Mouse (Mus musculus) liver, embryonic 12.5 days (tissue): ENCODE results near the gene Ccp110. TPM values are rescaled to one million over a fixed set of nuclear protein-coding genes. Genes with fewer than 3 reads are reported as not detected.
A peak's percentile ranks its signal among the peaks of the same experiment; 100 is the strongest.

Experiments used
- ATAC-seq: fragments of 200-750 bp; cut with Nextera tagmentation; 2 replicates; pipeline ENCODE4 v1.8.0; 2017; ENCODE audit warnings: moderate number of reproducible peaks, mild to moderate bottlenecking, moderate library complexity
- H3K27ac ChIP-seq: fragments of 300-500 bp; sonication (generic); 2 replicates; pipeline ENCODE4 v1.5.1; 2016; ENCODE audit warnings: mild to moderate bottlenecking
- H3K27me3 ChIP-seq: fragments of 300-500 bp; sonication (generic); replicated peaks from 2 replicates; pipeline ENCODE4 v1.6.1; 2016; ENCODE audit warnings: mild to moderate bottlenecking, moderate library complexity
- H3K36me3 ChIP-seq: fragments of 300-500 bp; sonication (generic); 2 replicates; pipeline ENCODE4 v1.6.1; 2016; ENCODE audit warnings: mild to moderate bottlenecking, moderate library complexity
- H3K4me1 ChIP-seq: fragments of 300-500 bp; sonication (generic); 2 replicates; pipeline ENCODE4 v1.6.1; 2016
- H3K4me2 ChIP-seq: fragments of 300-500 bp; sonication (generic); 2 replicates; pipeline ENCODE4 v1.6.1; 2016; ENCODE audit warnings: mild to moderate bottlenecking, moderate library complexity
- H3K4me3 ChIP-seq: fragments of 300-500 bp; sonication (generic); 2 replicates; pipeline ENCODE4 v1.5.1; 2016; ENCODE audit warnings: mild to moderate bottlenecking, moderate library complexity
- H3K9ac ChIP-seq: fragments of 300-500 bp; sonication (generic); 2 replicates; pipeline ENCODE4 v1.6.1; 2016; ENCODE audit warnings: mild to moderate bottlenecking, moderate library complexity
- H3K9me3 ChIP-seq: fragments of 300-500 bp; sonication (generic); replicated peaks from 2 replicates; pipeline ENCODE4 v1.6.1; 2016; ENCODE audit warnings: mild to moderate bottlenecking, moderate library complexity
- WGBS: fragments of 180-500 bp; shearing (Covaris S2); methylation state at CpG from one replicate; pipeline ENCODE4 v1.1.7; 2016; ENCODE audit not compliant: insufficient replicate concordance; 5-methylcytosine and 5-hydroxymethylcytosine counted together
- polyA plus RNA-seq: library from polyadenylated mRNA; unstranded; fragments of >200 nt; fragmentation: Nextera tagmentation; extraction: Ambion mirVana; gene quantifications from 2 replicates; pipeline ENCODE4 v1.2.1, GENCODE M21; 2016

Gene Ccp110
- polyA plus RNA-seq, 1 experiment from 2014 or later = 10.8 TPM

DNA sequence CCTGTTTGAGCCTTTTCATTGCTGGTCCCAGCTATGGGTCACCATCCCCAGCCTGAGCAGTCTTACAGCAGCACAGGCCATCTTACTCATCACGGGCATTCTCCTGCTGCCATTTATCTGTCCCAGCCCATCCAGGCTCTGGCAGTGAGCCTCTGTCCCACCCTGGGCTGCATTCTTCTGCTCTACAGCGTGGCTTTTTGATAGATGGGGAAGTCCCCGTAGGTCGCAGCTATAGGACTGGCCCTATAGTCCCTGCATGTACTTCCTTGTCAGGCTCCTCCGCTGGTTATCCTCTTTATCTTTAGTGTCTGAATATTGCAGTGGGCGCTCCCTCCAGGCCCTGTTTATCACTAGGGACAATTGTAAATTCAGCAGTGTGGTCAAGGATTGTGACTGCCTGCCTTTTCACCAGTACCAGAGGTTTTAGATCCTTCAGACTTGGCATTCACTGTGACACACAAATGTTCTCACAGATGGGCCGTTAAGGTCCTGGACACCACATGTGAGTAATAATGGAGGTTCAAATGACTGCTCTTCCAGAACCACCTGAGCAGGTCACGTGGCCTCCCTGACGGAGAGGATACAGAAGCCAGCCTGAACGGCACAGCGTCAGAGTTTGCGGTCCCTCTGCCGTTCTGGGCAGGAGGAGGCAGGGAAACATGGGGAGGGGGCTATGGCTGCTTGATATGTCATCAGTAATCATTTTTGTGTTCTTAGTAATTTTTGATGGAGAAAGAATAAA is 16.7 kb downstream of the Ccp110 start:
- no peak overlapping the region for H3K27ac ChIP-seq
- H3K9ac ChIP-seq = no peak overlapping the region
- 76% methylated on average over 13 of the region's 13 CpGs for WGBS
- no peaks in the 10 kb centered on the region for H3K9me3 ChIP-seq
- no peak overlapping the region for H3K4me2 ChIP-seq
- no peak for ATAC-seq
- H3K4me3 ChIP-seq = no peak overlapping the region
- peaks cover 89% of the 10 kb centered on the region for H3K36me3 ChIP-seq
- H3K27me3 ChIP-seq = no peaks in the 10 kb centered on the region
- no peaks in the 10 kb centered on the region for H3K4me1 ChIP-seq

GRCm38 (mm10) chr7:118731781-118732180 is 19.4 kb downstream of the Ccp110 start:
- H3K4me1 ChIP-seq = no peaks in the 10 kb centered on the region

GRCm38 (mm10) chr7:118733225-118733624 is 20.9 kb downstream of the Ccp110 start:
- no peak overlapping the region for H3K4me3 ChIP-seq
- H3K9me3 ChIP-seq = no peaks in the 10 kb centered on the region
- WGBS = 89% methylated on average over 13 of the region's 13 CpGs
- H3K36me3 ChIP-seq = peaks cover 61% of the 10 kb centered on the region
- ATAC-seq = no peak
- H3K27ac ChIP-seq = no peak overlapping the region
- no peaks in the 10 kb centered on the region for H3K27me3 ChIP-seq
- no peaks in the 10 kb centered on the region for H3K4me1 ChIP-seq
- no peak overlapping the region for H3K9ac ChIP-seq
- no peak overlapping the region for H3K4me2 ChIP-seq

More at GRCm38 (mm10) chr7:118731781-118732180, 19.4 kb downstream of the Ccp110 start:
- no peaks in the 10 kb centered on the region for H3K9me3 ChIP-seq
- no peak overlapping the region for H3K4me2 ChIP-seq
- no peak overlapping the region for H3K27ac ChIP-seq
- H3K36me3 ChIP-seq = peaks cover 76% of the 10 kb centered on the region
- no peaks in the 10 kb centered on the region for H3K27me3 ChIP-seq
- no peak overlapping the region for H3K9ac ChIP-seq
- ATAC-seq = no peak
- no peak overlapping the region for H3K4me3 ChIP-seq
- WGBS = 84% methylated on average over 3 of the region's 3 CpGs

- Histone ChIP-seq H3K4me1 (peaks cover 37% of the 10 kb centered on the region), H3K9ac (no peak overlapping the region), H3K36me3 (peaks cover 18% of the 10 kb centered on the region), H3K9me3 (no peaks in the 10 kb centered on the region), H3K4me3 (no peak overlapping the region), H3K27ac (no peak overlapping the region), H3K27me3 (no peaks in the 10 kb centered on the region), H3K4me2 (no peak overlapping the region)
- 42% methylated on average over 1 of the region's 1 CpGs for WGBS
- ATAC-seq = no peak
Observed at GRCm38 (mm10) chr7:118738730-118739129, 26.4 kb downstream of the Ccp110 start.

DNA sequence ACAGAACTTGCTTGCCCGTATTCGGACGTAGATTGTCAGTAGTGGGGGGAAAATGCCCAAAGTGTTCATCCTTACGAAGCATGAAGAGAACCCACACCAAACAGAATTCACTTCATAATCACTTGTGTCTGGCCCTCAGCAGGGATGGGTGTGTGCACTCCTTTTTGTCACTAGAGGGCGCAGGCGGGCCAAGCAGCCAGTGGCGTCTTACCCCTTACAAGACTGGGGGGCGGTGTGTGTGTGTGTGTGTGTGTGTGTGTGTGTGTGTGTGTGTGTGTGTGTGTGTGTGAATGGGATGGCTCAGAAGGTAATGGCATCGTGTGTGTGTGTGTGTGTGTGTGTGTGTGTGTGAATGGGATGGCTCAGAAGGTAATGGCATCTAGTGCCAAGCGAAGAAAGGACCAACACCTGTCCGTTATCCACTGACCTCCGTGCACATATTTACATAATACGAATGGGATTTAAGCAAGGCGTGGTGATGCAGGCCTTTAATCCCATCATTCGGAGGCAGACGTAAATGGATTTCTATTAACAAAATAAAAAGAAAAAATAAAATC is 27.7 kb downstream of the Ccp110 start, which contains the start of gene Vps35l:
Vps35l (plus strand) TSS at position 252 of the 557 bp plus-strand sequence.
- peak; percentile 82 for ATAC-seq

GRCm38 (mm10) chr7:118740532-118741338 is 28.4 kb downstream of the Ccp110 start:
- Histone ChIP-seq H3K4me2 (peak overlapping the region; percentile 86), H3K9me3 (no peaks in the 10 kb centered on the region), H3K4me1 (peaks cover 37% of the 10 kb centered on the region), H3K36me3 (peaks cover 20% of the 10 kb centered on the region), H3K4me3 (peak overlapping the region; percentile 81), H3K27ac (peak overlapping the region; percentile 80), H3K9ac (peak overlapping the region; percentile 80), H3K27me3 (no peaks in the 10 kb centered on the region)
- peak; percentile 92 for ATAC-seq
- 2% methylated on average over 41 of the region's 41 CpGs for WGBS

More for the DNA sequence above, 27.7 kb downstream of the Ccp110 start, which contains the start of gene Vps35l:
- Histone ChIP-seq H3K27me3 (no peaks in the 10 kb centered on the region), H3K4me1 (peaks cover 37% of the 10 kb centered on the region), H3K4me2 (peak within 1 kb of the TSS; percentile 86), H3K9ac (peak within 1 kb of the TSS; percentile 80), H3K27ac (peak within 1 kb of the TSS; percentile 80), H3K36me3 (peaks cover 15% of the 10 kb centered on the region), H3K4me3 (peak within 1 kb of the TSS; percentile 81), H3K9me3 (no peaks in the 10 kb centered on the region)
- WGBS = 2% methylated on average over 16 of the region's 16 CpGs

- Histone ChIP-seq H3K9ac (peak overlapping the region; percentile 23; the same call in 1 of the 2 replicates), H3K4me1 (peaks cover 37% of the 10 kb centered on the region), H3K27me3 (no peaks in the 10 kb centered on the region), H3K27ac (0 out of 2 replicates have a peak overlapping the region, but pooled peaks have one; percentile 80), H3K9me3 (no peaks in the 10 kb centered on the region), H3K4me2 (peak overlapping the region; percentile 86), H3K4me3 (no peak overlapping the region), H3K36me3 (peaks cover 32% of the 10 kb centered on the region)
- WGBS = 24% methylated on average over 6 of the region's 6 CpGs
- ATAC-seq = no peak
Observed at GRCm38 (mm10) chr7:118742278-118742677, 29.9 kb downstream of the Ccp110 start.

DNA sequence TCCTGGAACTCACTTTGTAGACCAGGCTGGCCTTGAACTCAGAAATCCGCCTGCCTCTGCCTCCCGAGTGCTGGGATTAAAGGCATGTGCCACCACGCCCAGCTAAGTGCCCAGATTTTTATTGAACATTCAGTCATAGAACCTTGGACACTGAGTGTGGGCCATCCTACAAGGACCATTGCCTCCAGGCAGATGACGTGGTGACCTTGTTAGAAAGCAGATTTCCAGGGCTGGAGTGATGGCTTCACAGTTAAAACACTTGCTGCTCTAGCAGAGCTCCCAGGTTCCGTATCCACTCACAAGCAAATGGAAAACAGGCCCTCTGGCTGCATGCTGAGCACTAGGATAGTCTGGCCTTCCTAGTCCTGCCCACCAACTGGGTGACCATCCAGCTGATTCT is 32.4 kb downstream of the Ccp110 start:
- Histone ChIP-seq H3K9ac (no peak overlapping the region), H3K9me3 (no peaks in the 10 kb centered on the region), H3K4me1 (peaks cover 31% of the 10 kb centered on the region), H3K4me3 (no peak overlapping the region), H3K27me3 (no peaks in the 10 kb centered on the region), H3K27ac (no peak overlapping the region), H3K36me3 (peaks cover 57% of the 10 kb centered on the region), H3K4me2 (no peak overlapping the region)
- ATAC-seq = no peak
- whole genome bisulfite sequencing = 77% methylated on average over 5 of the region's 5 CpGs

DNA sequence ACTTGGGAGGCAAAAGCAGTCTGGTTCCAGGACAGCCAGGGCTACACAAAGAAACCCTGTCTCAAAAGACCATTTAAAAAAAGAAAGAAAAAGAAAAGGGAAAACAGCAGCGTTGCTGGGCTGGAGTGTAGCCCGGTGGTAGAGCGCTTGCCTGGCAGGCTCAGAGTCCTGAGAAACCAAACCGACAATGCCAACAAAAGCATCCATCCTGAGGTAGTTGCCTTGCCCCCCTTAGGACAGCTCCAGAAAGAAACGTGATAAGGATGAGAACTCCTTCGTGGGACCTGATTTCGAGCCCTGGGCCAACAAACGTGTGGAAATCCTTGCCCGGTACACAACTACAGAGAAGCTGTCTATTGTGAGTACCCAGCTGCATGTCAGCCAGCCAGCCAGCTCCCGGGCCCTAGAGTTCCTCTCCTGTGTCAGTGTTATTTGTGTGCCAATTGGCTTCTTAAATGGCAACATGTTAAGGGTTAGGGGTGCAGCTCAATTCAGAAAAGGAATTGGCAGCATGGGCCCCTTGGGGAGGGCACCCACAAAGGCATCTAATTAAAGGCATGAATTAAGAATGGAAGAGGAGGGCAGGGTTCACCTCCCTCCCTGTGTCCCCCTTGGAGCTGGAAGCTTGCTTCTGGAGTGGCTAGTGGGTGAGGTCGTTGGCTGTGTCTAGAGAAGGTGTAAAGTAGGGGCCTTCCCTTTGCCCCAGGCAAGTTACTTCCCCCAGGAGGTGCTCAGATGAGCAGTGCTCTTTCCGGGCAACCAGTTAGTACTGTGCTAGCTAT is 35.7 kb downstream of the Ccp110 start:
- H3K9me3 ChIP-seq = no peaks in the 10 kb centered on the region
- no peak overlapping the region for H3K9ac ChIP-seq
- 83% methylated on average over 12 of the region's 12 CpGs for WGBS
- ATAC-seq = no peak
- H3K27ac ChIP-seq = no peak overlapping the region
- no peak overlapping the region for H3K4me3 ChIP-seq
- peaks cover 89% of the 10 kb centered on the region for H3K36me3 ChIP-seq
- no peak overlapping the region for H3K4me2 ChIP-seq
- no peaks in the 10 kb centered on the region for H3K27me3 ChIP-seq
- H3K4me1 ChIP-seq = peaks cover 22% of the 10 kb centered on the region

- Histone ChIP-seq H3K4me1 (peaks cover 16% of the 10 kb centered on the region), H3K4me2 (no peak overlapping the region), H3K9ac (no peak overlapping the region), H3K4me3 (no peak overlapping the region), H3K27me3 (no peaks in the 10 kb centered on the region), H3K27ac (no peak overlapping the region), H3K9me3 (no peaks in the 10 kb centered on the region), H3K36me3 (peaks cover 96% of the 10 kb centered on the region)
- ATAC-seq = no peak
- WGBS = 74% methylated on average over 8 of the region's 8 CpGs
Observed at GRCm38 (mm10) chr7:118749706-118750105, 37.4 kb downstream of the Ccp110 start.

DNA sequence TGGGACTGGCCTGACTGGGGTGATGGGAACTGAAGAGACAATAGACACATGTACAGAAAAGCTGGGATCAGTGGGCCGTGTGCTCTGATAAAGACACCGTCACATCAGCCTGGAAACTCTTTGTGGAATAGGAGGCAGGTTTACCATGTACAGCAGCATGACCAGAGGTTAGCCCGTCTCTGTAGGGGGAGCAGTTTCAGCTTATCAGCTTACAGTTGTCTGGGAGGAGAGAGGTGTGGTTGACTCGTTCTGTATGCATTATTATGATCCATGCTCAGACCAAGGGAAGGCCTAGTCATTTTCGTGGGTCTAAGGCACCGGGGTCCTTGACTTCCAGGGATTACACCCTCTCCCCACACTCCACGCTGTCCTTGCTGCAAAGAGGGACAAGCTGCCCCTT is 39.3 kb downstream of the Ccp110 start:
- Histone ChIP-seq H3K9ac (peak overlapping the region; percentile 37; the same call in 1 of the 2 replicates), H3K27ac (peak overlapping the region; percentile 78), H3K4me1 (peaks cover 32% of the 10 kb centered on the region), H3K4me2 (peak overlapping the region; percentile 27; the same call in 1 of the 2 replicates), H3K36me3 (peaks cover 94% of the 10 kb centered on the region), H3K4me3 (no peak overlapping the region), H3K9me3 (no peaks in the 10 kb centered on the region), H3K27me3 (no peaks in the 10 kb centered on the region)
- ATAC-seq = peak; percentile 85
- 53% methylated on average over 7 of the region's 7 CpGs for WGBS
